Mouse (Mus musculus) forebrain, embryonic 10.5 days (tissue): ENCODE results near the gene Ei24. TPM values are rescaled to one million over a fixed set of nuclear protein-coding genes. Genes with fewer than 3 reads are reported as not detected.

Experiments
- DNase-seq: peaks from one replicate; pipeline ENCODE4 v3.0.0-alpha.2; 2017; ENCODE audit warnings: low spot score; ENCODE audit errors: extremely low spot score
- H3K27ac ChIP-seq: fragments of 300-500 bp; sonication (generic); 2 replicates; pipeline ENCODE4 v1.5.1; 2016; ENCODE audit warnings: mild to moderate bottlenecking
- H3K27me3 ChIP-seq: fragments of 300-500 bp; sonication (generic); 2 replicates; pipeline ENCODE4 v1.6.1; 2016; ENCODE audit warnings: mild to moderate bottlenecking; ENCODE audit not compliant: poor library complexity, severe bottlenecking
- H3K36me3 ChIP-seq: fragments of 300-500 bp; sonication (generic); replicated peaks from 2 replicates; pipeline ENCODE4 v1.6.1; 2016; ENCODE audit warnings: mild to moderate bottlenecking, moderate library complexity
- H3K4me1 ChIP-seq: fragments of 300-500 bp; sonication (generic); 2 replicates; pipeline ENCODE4 v1.6.1; 2016
- H3K4me3 ChIP-seq: fragments of 300-500 bp; sonication (generic); 2 replicates; pipeline ENCODE4 v1.5.1; 2016; ENCODE audit warnings: mild to moderate bottlenecking, moderate library complexity
- H3K9me3 ChIP-seq: fragments of 300-500 bp; sonication (generic); 2 replicates; pipeline ENCODE4 v1.6.1; 2016; ENCODE audit warnings: mild to moderate bottlenecking, moderate library complexity
- WGBS: fragments of 180-500 bp; shearing (Covaris S2); methylation state at CpG from one replicate; pipeline ENCODE4 v1.1.7; 2016; 5-methylcytosine and 5-hydroxymethylcytosine counted together
- polyA plus RNA-seq: library from polyadenylated mRNA; unstranded; fragments of >200 nt; fragmentation: Nextera tagmentation; extraction: Ambion mirVana; gene quantifications from 2 replicates; pipeline ENCODE4 v1.2.1, GENCODE M21; 2016

The Ei24 gene
- polyA plus RNA-seq: 101 and 106 TPM in 2 replicates

DNA sequence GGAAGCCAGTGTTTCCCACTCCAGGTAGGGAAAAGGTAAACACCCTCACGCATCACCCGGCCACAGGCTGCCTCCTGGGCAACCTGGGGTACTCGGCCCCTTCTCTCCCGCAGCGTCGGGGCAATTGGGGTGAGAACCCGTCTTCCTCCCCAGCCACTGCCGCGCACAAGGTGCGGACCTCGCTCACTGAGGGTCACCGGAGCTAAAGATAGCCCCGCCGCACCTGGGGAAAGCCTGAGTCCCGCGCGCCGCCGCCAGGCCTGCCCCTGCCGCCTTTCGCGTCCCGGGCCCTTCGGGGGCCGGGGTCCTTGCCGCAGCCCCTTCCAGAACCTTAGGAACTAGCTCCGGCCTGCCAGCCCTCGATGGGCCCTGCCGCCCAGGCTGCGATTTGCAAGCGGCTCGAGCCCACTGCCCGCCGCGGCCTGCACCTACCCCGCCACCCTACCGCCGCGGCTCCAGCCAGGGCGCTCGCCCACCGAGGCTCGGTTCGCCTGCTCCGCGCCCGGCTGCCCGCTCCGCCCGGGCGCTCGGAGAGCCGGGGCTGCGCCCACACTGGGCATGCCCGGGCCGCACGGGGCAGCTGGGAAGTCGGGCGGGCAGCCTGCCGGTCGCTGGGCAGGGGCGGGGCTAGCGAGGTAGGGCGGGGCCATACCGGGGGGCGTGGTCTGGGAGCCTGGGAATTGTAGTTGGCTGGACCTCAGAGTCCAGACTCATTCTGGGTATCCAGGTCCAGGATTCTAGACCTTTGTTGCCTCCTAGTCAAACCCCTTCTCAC is at the start of gene Ei24:
Ei24 (minus strand) TSS at position 613 of the 775 bp plus-strand sequence.
- peak; percentile 90 for DNase-seq
- Histone ChIP-seq H3K9me3 (no peaks in the 10 kb centered on the region), H3K4me3 (peak within 1 kb of the TSS; percentile 98), H3K36me3 (peaks cover 9% of the 10 kb centered on the region), H3K27ac (peak within 1 kb of the TSS; percentile 95), H3K27me3 (no peaks in the 10 kb centered on the region), H3K4me1 (peaks cover 21% of the 10 kb centered on the region)
- under 1% methylated on average over 66 of the region's 66 CpGs for WGBS

DNA sequence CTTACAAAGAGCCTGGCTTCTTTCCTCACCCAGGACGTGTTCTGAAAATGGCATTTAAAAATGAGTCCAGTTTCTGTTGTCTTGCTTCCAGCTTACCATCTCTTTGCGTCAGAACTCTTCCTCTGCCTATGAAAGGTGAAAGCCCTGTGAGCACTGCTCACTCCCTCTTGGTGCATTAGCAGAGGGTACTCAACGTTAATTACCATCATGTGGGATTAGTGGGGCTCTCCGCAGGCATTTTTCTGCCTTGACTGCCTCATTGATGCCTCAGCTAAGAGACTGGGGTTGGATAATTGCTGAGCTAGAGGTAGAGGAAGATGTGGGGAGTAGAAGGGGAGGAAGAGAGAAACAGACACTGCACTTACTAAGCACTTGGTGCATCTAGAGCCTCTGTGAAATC is 49.2 kb upstream of the Ei24 start:
- no peak overlapping the region for H3K4me3 ChIP-seq
- peaks cover 85% of the 10 kb centered on the region for H3K36me3 ChIP-seq
- no peaks in the 10 kb centered on the region for H3K9me3 ChIP-seq
- H3K27me3 ChIP-seq: no peaks in the 10 kb centered on the region
- H3K4me1 ChIP-seq: 0 out of 2 replicates have a peak, but pooled peaks cover 3% of the 10 kb centered on the region
- 25% methylated on average over 4 of the region's 4 CpGs for WGBS
- DNase-seq: no peak
- H3K27ac ChIP-seq: no peak overlapping the region

DNA sequence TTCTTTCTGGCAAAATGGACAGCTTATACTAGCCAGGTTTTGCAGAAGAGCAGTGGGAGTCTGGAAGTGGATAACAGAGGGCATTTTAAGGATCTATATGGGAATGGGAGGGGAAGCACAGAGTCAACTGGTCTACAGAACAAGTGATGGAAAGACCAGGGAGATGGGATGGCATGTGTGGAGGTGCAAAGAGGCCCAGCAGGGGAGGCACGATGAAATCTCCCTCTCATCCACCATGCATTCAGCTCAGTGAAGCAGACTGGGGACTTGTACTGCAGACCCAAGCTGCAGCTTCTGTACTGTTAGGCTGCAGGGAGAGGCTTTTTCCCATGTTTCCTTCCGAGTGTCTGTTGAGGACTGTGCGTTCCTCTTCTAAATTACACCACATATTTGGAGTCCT is 36.7 kb upstream of the Ei24 start:
- no peak for DNase-seq
- WGBS: 44% methylated on average over 3 of the region's 3 CpGs

GRCm38 (mm10) chr9:36833043-36833881 is 36.1 kb upstream of the Ei24 start:
- H3K4me1 ChIP-seq: peaks cover 36% of the 10 kb centered on the region
- peak overlapping the region; percentile 66 for H3K4me3 ChIP-seq
- H3K27me3 ChIP-seq: 0 out of 2 replicates have a peak, but pooled peaks cover 12% of the 10 kb centered on the region
- peak; percentile 57 for DNase-seq
- H3K9me3 ChIP-seq: no peaks in the 10 kb centered on the region; the same call in 1 of the 2 replicates
- peaks cover 19% of the 10 kb centered on the region for H3K36me3 ChIP-seq
- WGBS: 1% methylated on average over 31 of the region's 31 CpGs
- H3K27ac ChIP-seq: peak overlapping the region; percentile 93

More for the DNA sequence above, 36.7 kb upstream of the Ei24 start:
- peaks cover 19% of the 10 kb centered on the region for H3K36me3 ChIP-seq
- H3K4me3 ChIP-seq: peak overlapping the region; percentile 66
- H3K4me1 ChIP-seq: peaks cover 36% of the 10 kb centered on the region
- H3K27me3 ChIP-seq: 0 out of 2 replicates have a peak, but pooled peaks cover 12% of the 10 kb centered on the region
- no peaks in the 10 kb centered on the region; the same call in 1 of the 2 replicates for H3K9me3 ChIP-seq
- peak overlapping the region; percentile 93 for H3K27ac ChIP-seq

GRCm38 (mm10) chr9:36832529-36832928 is 35.3 kb upstream of the Ei24 start:
- peak overlapping the region; percentile 66 for H3K4me3 ChIP-seq
- DNase-seq: peak; percentile 81
- peaks cover 36% of the 10 kb centered on the region for H3K4me1 ChIP-seq
- H3K27me3 ChIP-seq: 0 out of 2 replicates have a peak, but pooled peaks cover 12% of the 10 kb centered on the region
- no peaks in the 10 kb centered on the region; the same call in 1 of the 2 replicates for H3K9me3 ChIP-seq
- peak overlapping the region; percentile 93 for H3K27ac ChIP-seq
- under 1% methylated on average over 32 of the region's 32 CpGs for WGBS
- peaks cover 19% of the 10 kb centered on the region for H3K36me3 ChIP-seq

- H3K36me3 ChIP-seq: peaks cover 13% of the 10 kb centered on the region
- H3K27me3 ChIP-seq: 0 out of 2 replicates have a peak, but pooled peaks cover 12% of the 10 kb centered on the region
- no peaks in the 10 kb centered on the region for H3K9me3 ChIP-seq
- DNase-seq: no peak
- no peak overlapping the region for H3K4me3 ChIP-seq
- no peak overlapping the region for H3K27ac ChIP-seq
- peaks cover 36% of the 10 kb centered on the region for H3K4me1 ChIP-seq
- WGBS: 79% methylated on average over 6 of the region's 6 CpGs
Measured at GRCm38 (mm10) chr9:36831401-36831800, 34.2 kb upstream of the Ei24 start.

DNA sequence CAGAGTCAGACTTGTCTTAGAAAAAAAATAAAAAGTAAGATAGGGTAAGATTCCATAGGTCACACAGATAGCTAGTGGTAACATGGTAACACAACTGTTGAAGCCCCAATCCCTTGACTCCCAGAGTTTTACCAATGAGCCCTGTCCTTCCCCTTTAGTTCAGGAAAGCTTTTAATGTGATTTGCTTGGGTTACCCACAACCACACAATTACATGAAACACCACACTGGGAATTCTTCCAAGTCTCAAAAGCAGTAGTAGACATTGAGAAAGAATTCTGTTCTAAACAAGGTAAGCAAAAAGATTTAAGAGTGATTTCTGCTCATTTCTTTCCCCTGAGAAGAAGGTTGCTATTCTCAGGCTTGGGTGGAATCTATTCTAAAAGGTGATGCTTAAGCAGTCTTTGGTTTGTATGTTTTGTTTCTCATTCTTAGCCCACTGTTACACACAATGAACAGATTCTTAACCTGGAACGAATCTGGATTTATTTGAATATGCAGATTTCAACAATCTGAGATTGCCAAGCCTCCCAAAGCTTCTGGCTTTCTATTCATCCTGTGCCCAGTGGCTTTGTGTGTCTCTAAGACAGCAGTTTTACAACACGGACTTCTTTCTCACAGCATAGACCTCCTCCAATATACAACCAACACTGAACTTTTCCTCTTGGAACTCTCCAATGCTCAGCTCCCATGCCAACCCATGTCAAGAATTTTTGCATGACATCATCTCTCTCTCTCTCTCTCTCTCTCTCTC is 29.6 kb upstream of the Ei24 start:
- DNase-seq: no peak
- Histone ChIP-seq H3K4me3 (no peak overlapping the region), H3K36me3 (no peaks in the 10 kb centered on the region), H3K27me3 (no peaks in the 10 kb centered on the region), H3K27ac (no peak overlapping the region), H3K9me3 (no peaks in the 10 kb centered on the region), H3K4me1 (peaks cover 20% of the 10 kb centered on the region)
- 68% methylated on average over 2 of the region's 2 CpGs for WGBS

- Histone ChIP-seq H3K27me3 (no peaks in the 10 kb centered on the region), H3K4me1 (peaks cover 30% of the 10 kb centered on the region), H3K36me3 (no peaks in the 10 kb centered on the region), H3K4me3 (peak overlapping the region; percentile 46), H3K27ac (peak overlapping the region; percentile 94), H3K9me3 (no peaks in the 10 kb centered on the region)
- 18% methylated on average over 2 of the region's 2 CpGs for WGBS
- no peak for DNase-seq
Measured at GRCm38 (mm10) chr9:36822024-36822423, 24.8 kb upstream of the Ei24 start.

DNA sequence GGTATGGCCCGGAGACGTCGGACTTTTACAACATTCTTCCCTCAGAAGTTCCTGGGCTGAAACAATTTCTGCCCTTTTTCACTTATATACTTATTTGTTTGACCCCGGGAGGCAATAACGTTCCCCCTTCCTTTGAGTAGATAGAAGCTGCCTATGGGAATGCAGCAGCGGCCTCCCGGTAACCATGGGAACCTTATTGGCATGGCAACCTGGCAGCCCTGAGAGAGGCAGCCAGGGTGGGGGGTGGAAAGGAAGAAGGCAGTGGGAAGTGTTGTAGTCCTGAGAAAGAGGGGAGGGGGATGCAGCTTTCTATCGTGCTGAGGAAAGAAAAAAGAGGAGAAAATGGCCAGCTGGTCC is 24.4 kb upstream of the Ei24 start, which contains the start of gene Fez1:
Fez1 (plus strand) TSS at position 221 of the 357 bp plus-strand sequence.
- WGBS: under 1% methylated on average over 8 of the region's 8 CpGs
- Histone ChIP-seq H3K9me3 (no peaks in the 10 kb centered on the region), H3K27me3 (no peaks in the 10 kb centered on the region), H3K4me1 (peaks cover 30% of the 10 kb centered on the region), H3K36me3 (no peaks in the 10 kb centered on the region), H3K27ac (peak within 1 kb of the TSS; percentile 94), H3K4me3 (peak within 1 kb of the TSS; percentile 46)
- peak; percentile 94 for DNase-seq

GRCm38 (mm10) chr9:36820969-36821643 is 23.9 kb upstream of the Ei24 start:
- Histone ChIP-seq H3K27ac (peak overlapping the region; percentile 94), H3K9me3 (no peaks in the 10 kb centered on the region), H3K4me3 (peak overlapping the region; percentile 46), H3K36me3 (no peaks in the 10 kb centered on the region), H3K4me1 (peaks cover 30% of the 10 kb centered on the region), H3K27me3 (no peaks in the 10 kb centered on the region)
- 34% methylated on average over 9 of the region's 9 CpGs for WGBS
- no peak for DNase-seq

GRCm38 (mm10) chr9:36818905-36819304 is 21.7 kb upstream of the Ei24 start:
- WGBS: 67% methylated on average over 4 of the region's 4 CpGs
- Histone ChIP-seq H3K9me3 (no peaks in the 10 kb centered on the region), H3K4me1 (peaks cover 30% of the 10 kb centered on the region), H3K4me3 (no peak overlapping the region), H3K27ac (peak overlapping the region; percentile 44; the same call in 1 of the 2 replicates), H3K36me3 (no peaks in the 10 kb centered on the region), H3K27me3 (no peaks in the 10 kb centered on the region)
- DNase-seq: no peak
